Comparison of ENCODE assay signal across 7 mouse cellular contexts in the genomic region with DNA sequence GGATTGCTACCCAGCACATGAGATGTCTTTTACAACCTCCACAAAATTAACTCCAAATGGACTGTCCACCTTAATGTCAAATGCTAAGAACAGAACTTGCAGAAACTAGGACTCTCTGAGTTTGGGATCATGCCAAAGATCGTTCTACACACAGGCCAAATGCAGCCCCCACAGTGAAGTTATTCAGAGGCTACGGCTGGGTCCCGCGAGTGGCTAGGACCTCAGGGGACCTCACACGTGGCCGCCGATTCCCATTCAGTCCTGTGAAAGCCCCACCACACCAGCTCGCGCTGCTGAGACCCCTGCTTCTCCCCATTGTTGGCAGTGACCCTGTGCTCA. TPM values are rescaled to one million over a fixed set of nuclear protein-coding genes. Genes with fewer than 3 reads are reported as not detected.
DNase-seq lines count a peak whose midpoint lies in the region; ATAC-seq and TF ChIP-seq lines count a peak whose summit lies in the region.
"Not testable (repeated sequence)": the region's sequence is repeated elsewhere in the genome, so short reads cannot be mapped to it uniquely, and the experiment has no call there.

No protein-coding gene starts in this region.

- not testable (repeated sequence) for TF ChIP-seq CTCF in heart, adult 2 months (IDR thresholded peaks at IDR 0.05)

- not testable (repeated sequence) for H3K27me3 ChIP-seq in embryonic facial prominence, embryonic 14.5 days (replicated peaks; ENCODE audit: control insufficient read depth, insufficient read depth, low read length); heart, adult 2 months (ENCODE audit: control insufficient read depth, insufficient read depth, low read length); limb, embryonic 15.5 days; neural tube, embryonic 15.5 days (replicated peaks)

- H3K79me2 ChIP-seq in heart, adult 2 months (replicated peaks; ENCODE audit: control insufficient read depth, insufficient read depth, low read length) = not testable (repeated sequence)

- not testable (repeated sequence) for TF ChIP-seq POLR2A in heart, adult 2 months (IDR thresholded peaks at IDR 0.05; ENCODE audit: insufficient read depth, low read depth, low read length)

- H3K4me1 ChIP-seq in embryonic facial prominence, embryonic 14.5 days (ENCODE audit: control insufficient read depth, insufficient read depth, low read length); heart, adult 2 months (ENCODE audit: control insufficient read depth, insufficient read depth, low read length): not testable (repeated sequence)
- H3K4me1 ChIP-seq in limb, embryonic 15.5 days = peaks cover 11% of the 10 kb centered on the region; the same call in 1 of the 2 replicates
- peaks cover 16% of the 10 kb centered on the region for H3K4me1 ChIP-seq in neural tube, embryonic 15.5 days

- ATAC-seq in embryonic facial prominence, embryonic 14.5 days (ENCODE audit: low read depth) = peak; percentile 17; the same call in 1 of the 2 replicates
- ATAC-seq in limb, embryonic 15.5 days (ENCODE audit: insufficient number of reproducible peaks, low FRiP score, low TSS enrichment, low read depth) = peak; percentile 28; the same call in 1 of the 2 replicates
- 0 out of 2 replicates have a peak, but pooled peaks have one; percentile 3 for ATAC-seq in megakaryocyte progenitor cell, adult 5-6 weeks (replicated peaks; ENCODE audit: poor library complexity)
- peak; percentile 51 for ATAC-seq in neural tube, embryonic 15.5 days (ENCODE audit: low FRiP score)

- TF ChIP-seq EP300 in heart, adult 2 months (IDR thresholded peaks at IDR 0.05; ENCODE audit: insufficient read depth, low read depth, low read length) = not testable (repeated sequence)

- peak overlapping the region; percentile 72 for H3K4me3 ChIP-seq in embryonic facial prominence, embryonic 14.5 days (ENCODE audit: low read depth, low read length)
- H3K4me3 ChIP-seq in heart, adult 2 months = peak overlapping the region; percentile 76
- H3K4me3 ChIP-seq in limb, embryonic 15.5 days = peak overlapping the region; percentile 78
- peak overlapping the region; percentile 82 for H3K4me3 ChIP-seq in neural tube, embryonic 15.5 days (replicated peaks)

- H3K9me3 ChIP-seq in embryonic facial prominence, embryonic 14.5 days (ENCODE audit: control insufficient read depth, low read length) = peaks cover 17% of the 10 kb centered on the region; the same call in 1 of the 2 replicates
- not testable (repeated sequence) for H3K9me3 ChIP-seq in limb, embryonic 15.5 days; neural tube, embryonic 15.5 days (replicated peaks)

- under 1% methylated on average over 9 of the region's 9 CpGs for WGBS in embryonic facial prominence, embryonic 14.5 days
- WGBS in heart, adult 2 months = under 1% methylated on average over 9 of the region's 9 CpGs
- WGBS in limb, embryonic 15.5 days = 1% methylated on average over 9 of the region's 9 CpGs
- WGBS in neural tube, embryonic 15.5 days = under 1% methylated on average over 9 of the region's 9 CpGs

- DNase-seq in adipocyte (ENCODE audit: low spot score) = peak; percentile 28
- DNase-seq in embryonic facial prominence, embryonic 14.5 days (ENCODE audit: low spot score) = peak; percentile 10
- not testable (repeated sequence) for DNase-seq in heart, adult 2 months
- peak; percentile 33 for DNase-seq in induced T-regulatory cell, adult 2 months (ENCODE audit: low read depth)

- intact Hi-C loops in heart, adult 2 months (cut with DNase I) = loop anchor here (5.0 kb wide), 1 partner anchor 229 kb away; a partner anchor contains a TSS

- peak overlapping the region; percentile 70; the same call in 1 of the 2 replicates for H3K27ac ChIP-seq in embryonic facial prominence, embryonic 14.5 days (replicated peaks; ENCODE audit: low read depth, low read length)
- peak overlapping the region; percentile 57; the same call in 1 of the 2 replicates for H3K27ac ChIP-seq in heart, adult 2 months
- peak overlapping the region; percentile 88 for H3K27ac ChIP-seq in limb, embryonic 15.5 days
- peak overlapping the region; percentile 80 for H3K27ac ChIP-seq in neural tube, embryonic 15.5 days (replicated peaks)

- H3K9ac ChIP-seq in embryonic facial prominence, embryonic 14.5 days (ENCODE audit: low read depth, low read length) = peak overlapping the region; percentile 70
- H3K9ac ChIP-seq in heart, adult 2 months (ENCODE audit: low read depth, low read length) = peak overlapping the region; percentile 71
- H3K9ac ChIP-seq in limb, embryonic 15.5 days = peak overlapping the region; percentile 62
- peak overlapping the region; percentile 54 for H3K9ac ChIP-seq in neural tube, embryonic 15.5 days (replicated peaks)

- peak overlapping the region; percentile 66 for H3K4me2 ChIP-seq in embryonic facial prominence, embryonic 14.5 days (ENCODE audit: low read depth, low read length)
- peak overlapping the region; percentile 71 for H3K4me2 ChIP-seq in limb, embryonic 15.5 days
- peak overlapping the region; percentile 92 for H3K4me2 ChIP-seq in neural tube, embryonic 15.5 days

- not testable (repeated sequence) for H3K36me3 ChIP-seq in embryonic facial prominence, embryonic 14.5 days (ENCODE audit: control insufficient read depth, insufficient read depth, low read length); heart, adult 2 months (ENCODE audit: control insufficient read depth, insufficient read depth, low read length); limb, embryonic 15.5 days; neural tube, embryonic 15.5 days

RNA-seq across cellular contexts. Expression of a gene that starts 0.7 kb away (rescaled TPM):
- 14.4 and 17.1 TPM in 2 replicates for polyA plus RNA-seq in embryonic facial prominence, embryonic 14.5 days (2014; fragmentation: Nextera tagmentation; extraction: Ambion mirVana)
- 1 to 10 TPM; 1.5 to 1.8 TPM for total RNA-seq in heart, adult 2 months (2021)
- 0.64 and 0.84 TPM in 2 replicates for polyA plus RNA-seq in heart, adult 2 months (2012; rRNA removed)
- polyA plus RNA-seq in limb, embryonic 15.5 days (2015; fragmentation: Nextera tagmentation; extraction: Ambion mirVana) = 15.9 and 18.1 TPM in 2 replicates
- 35.2 and 46.2 TPM in 2 replicates for total RNA-seq in megakaryocyte progenitor cell, adult 5-6 weeks (2015)
- total RNA-seq in megakaryocyte progenitor cell, adult 5-6 weeks (2017) = 36.1 and 50.0 TPM in 2 replicates
- 12.6 and 15.5 TPM in 2 replicates for polyA plus RNA-seq in neural tube, embryonic 15.5 days (2015; fragmentation: Nextera tagmentation; extraction: Ambion mirVana)
